Mouse (Mus musculus): Measurements from ENCODE around the gene Pate4. TPM values are rescaled to one million over a fixed set of nuclear protein-coding genes. Genes with fewer than 3 reads are reported as not detected.

Gene Pate4
- total and polyA plus RNA-seq, 2 experiments from 2014 or later = not detected

DNA sequence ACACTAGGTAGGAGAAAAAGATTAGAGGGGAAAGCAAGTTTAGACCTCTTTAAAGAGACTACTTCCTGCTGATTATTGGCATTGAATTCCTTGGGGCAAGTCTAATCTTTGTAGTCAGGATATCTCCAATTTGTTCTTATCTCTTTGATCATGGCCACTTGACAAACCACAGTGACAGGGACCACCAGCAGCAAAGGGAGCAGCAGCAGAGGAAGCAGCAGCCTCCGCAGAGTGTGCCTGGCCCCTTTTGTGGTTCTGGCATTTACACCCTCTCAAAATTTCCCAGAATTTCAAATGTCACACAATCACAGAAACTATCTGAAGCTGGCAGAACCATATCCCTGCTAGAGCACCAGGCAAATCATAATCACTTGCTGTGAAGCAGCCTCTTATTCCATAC, 24.1 kb downstream of the Pate4 start:
- no peak overlapping the region for H3K27ac ChIP-seq
- H3K9ac ChIP-seq (replicated peaks; ENCODE audit: low read length) = no peak overlapping the region
- H3K36me3 ChIP-seq (ENCODE audit: insufficient read depth, low read length) = no peaks in the 10 kb centered on the region
- ATAC-seq (no peak), DNase-seq (ENCODE audit: low spot score) (no peak)
- TF ChIP-seq CTCF (IDR thresholded peaks at IDR 0.05; ENCODE audit: low read depth) = no peak
- H3K27me3 ChIP-seq (ENCODE audit: insufficient read depth, low read length) = no peaks in the 10 kb centered on the region
- H3K9me3 ChIP-seq (ENCODE audit: low read length) = no peaks in the 10 kb centered on the region
- no peak overlapping the region for H3K4me2 ChIP-seq (ENCODE audit: low read depth, low read length)
- H3K4me3 ChIP-seq (ENCODE audit: low read length) = no peak overlapping the region
- H3K4me1 ChIP-seq (ENCODE audit: insufficient read depth, low read length) = no peaks in the 10 kb centered on the region
- 58% methylated on average over 1 of the region's 1 CpGs for WGBS

DNA sequence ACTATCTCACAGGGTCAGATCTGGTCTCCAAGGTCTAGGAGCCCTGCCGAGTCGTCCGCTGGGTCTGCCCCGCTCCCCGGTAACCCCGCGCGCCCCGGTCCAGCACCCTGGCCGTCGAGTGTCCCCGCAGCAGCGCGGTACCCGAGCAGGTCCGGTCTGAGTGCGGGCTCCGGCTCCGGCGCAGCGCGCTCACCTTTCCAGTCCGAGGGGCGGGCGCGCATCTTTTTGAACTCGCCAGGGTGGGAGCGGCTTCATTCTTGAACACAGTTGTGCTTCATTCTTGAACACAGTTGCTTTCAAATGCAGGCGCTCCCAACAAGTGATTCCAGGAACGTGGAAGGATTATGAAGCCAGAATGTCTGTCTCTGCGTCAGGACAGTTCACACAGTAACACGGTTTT, 37.3 kb downstream of the Pate4 start:
- H3K27me3 ChIP-seq (ENCODE audit: insufficient read depth, low read length) = no peaks in the 10 kb centered on the region
- WGBS = 5% methylated on average over 32 of the region's 32 CpGs
- no peak overlapping the region for H3K9ac ChIP-seq (replicated peaks; ENCODE audit: low read length)
- H3K4me1 ChIP-seq (ENCODE audit: insufficient read depth, low read length) = peaks cover 3% of the 10 kb centered on the region; the same call in 1 of the 2 replicates
- H3K4me2 ChIP-seq (ENCODE audit: low read depth, low read length) = peak overlapping the region; percentile 58
- no peak overlapping the region for H3K27ac ChIP-seq
- H3K9me3 ChIP-seq (ENCODE audit: low read length) = no peaks in the 10 kb centered on the region
- DNase-seq (ENCODE audit: low spot score) (peak; percentile 15), ATAC-seq (no peak)
- H3K4me3 ChIP-seq (ENCODE audit: low read length) = peak overlapping the region; percentile 37
- H3K36me3 ChIP-seq (ENCODE audit: insufficient read depth, low read length) = no peaks in the 10 kb centered on the region
- no peak for TF ChIP-seq CTCF (IDR thresholded peaks at IDR 0.05; ENCODE audit: low read depth)

DNA sequence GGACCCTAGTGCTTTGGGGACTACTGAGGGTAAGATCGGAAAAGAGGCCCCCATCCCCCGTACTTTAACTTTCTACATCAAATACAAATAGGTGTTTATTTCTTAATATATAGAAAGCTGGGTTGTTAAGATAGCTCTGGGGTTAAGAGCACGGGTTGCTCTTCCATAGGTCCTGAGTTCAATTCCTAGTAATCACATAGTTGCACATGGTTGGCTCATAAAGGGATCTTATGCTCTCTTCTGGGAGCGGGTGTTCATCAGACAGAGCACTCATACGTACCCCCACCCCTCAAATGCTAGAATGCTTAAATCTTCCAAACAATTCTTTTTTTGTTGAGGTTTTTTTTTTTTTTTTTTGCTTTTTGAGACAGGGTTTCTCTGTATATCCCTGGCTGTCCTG, 41.1 kb downstream of the Pate4 start:
- ATAC-seq = no peak
- WGBS = 6% methylated on average over 5 of the region's 5 CpGs
- Histone ChIP-seq H3K36me3 (ENCODE audit: insufficient read depth, low read length) (peaks cover 16% of the 10 kb centered on the region), H3K4me1 (ENCODE audit: insufficient read depth, low read length) (peaks cover 3% of the 10 kb centered on the region; the same call in 1 of the 2 replicates), H3K27me3 (ENCODE audit: insufficient read depth, low read length) (no peaks in the 10 kb centered on the region), H3K4me3 (ENCODE audit: low read length) (peak overlapping the region; percentile 82), H3K9me3 (ENCODE audit: low read length) (no peaks in the 10 kb centered on the region), H3K9ac (replicated peaks; ENCODE audit: low read length) (peak overlapping the region; percentile 64; the same call in 1 of the 2 replicates), H3K27ac (0 out of 2 replicates have a peak overlapping the region, but pooled peaks have one; percentile 84), H3K4me2 (ENCODE audit: low read depth, low read length) (peak overlapping the region; percentile 66)
- no peak for TF ChIP-seq CTCF (IDR thresholded peaks at IDR 0.05; ENCODE audit: low read depth)
- no peak for DNase-seq (ENCODE audit: low spot score)

DNA sequence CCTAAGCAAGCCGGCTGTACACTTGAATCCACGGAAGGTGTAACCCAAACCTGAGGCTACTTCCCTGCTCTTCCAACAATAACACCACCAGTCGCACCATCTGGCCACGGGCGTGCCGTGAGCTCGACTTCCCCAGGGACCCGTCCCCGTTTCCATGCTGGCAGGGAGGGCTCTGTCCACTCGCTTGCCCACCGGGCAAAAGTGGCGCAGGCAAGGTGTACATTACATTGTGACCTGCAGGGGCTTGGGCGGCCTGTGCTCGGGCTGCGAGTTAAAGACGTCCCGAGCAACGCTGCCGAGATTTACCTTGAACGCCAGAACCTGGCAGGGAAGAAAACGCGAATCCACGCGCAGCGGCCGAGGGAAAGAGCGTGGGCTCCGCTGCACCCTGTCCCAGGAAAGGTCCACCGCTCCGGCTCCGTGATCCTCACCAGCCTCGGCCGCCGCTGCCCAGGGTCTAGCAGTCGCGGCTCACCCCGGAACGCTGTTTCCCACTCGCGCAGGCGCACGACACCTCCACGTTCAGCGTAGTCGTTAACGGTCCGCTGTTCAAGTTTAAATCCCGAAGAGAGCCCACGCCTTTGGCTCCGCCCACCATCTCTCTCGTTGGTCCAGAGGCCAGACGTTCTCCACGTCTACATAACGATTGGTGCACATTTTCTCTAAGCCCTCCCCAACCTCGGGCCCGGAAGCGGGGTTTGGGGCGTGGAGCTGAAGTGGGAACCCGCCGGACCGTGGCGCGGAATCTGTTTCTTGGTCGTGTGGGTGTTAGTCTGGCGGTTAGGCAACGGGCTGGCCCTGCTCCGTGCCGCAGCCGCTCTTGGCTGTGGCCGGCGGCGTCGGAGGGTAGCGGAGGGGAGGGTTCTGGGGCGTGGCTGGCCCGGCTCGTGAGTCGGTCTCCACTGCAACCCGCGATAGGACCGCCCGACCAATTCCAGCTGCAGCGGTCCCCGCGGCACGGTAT, 41.9 kb downstream of the Pate4 start, which contains the start of the genes Pate2 and Hyls1:
Pate2 (plus strand) TSS at position 714 of the 964 bp plus-strand sequence.
Hyls1 (minus strand) TSS at position 828 of the 964 bp plus-strand sequence.
- ATAC-seq = peak; percentile 98
- TF ChIP-seq CTCF (IDR thresholded peaks at IDR 0.05; ENCODE audit: low read depth) = peak; percentile 67
- peak; percentile 98 for DNase-seq (ENCODE audit: low spot score)
- H3K27ac ChIP-seq = peak within 1 kb of the TSS; percentile 84
- peaks cover 3% of the 10 kb centered on the region; the same call in 1 of the 2 replicates for H3K4me1 ChIP-seq (ENCODE audit: insufficient read depth, low read length)
- H3K4me2 ChIP-seq (ENCODE audit: low read depth, low read length) = peak within 1 kb of the TSS; percentile 66
- peak within 1 kb of the TSS; percentile 82 for H3K4me3 ChIP-seq (ENCODE audit: low read length)
- peak within 1 kb of the TSS; percentile 64 for H3K9ac ChIP-seq (replicated peaks; ENCODE audit: low read length)
- H3K36me3 ChIP-seq (ENCODE audit: insufficient read depth, low read length) = peaks cover 24% of the 10 kb centered on the region
- no peaks in the 10 kb centered on the region for H3K9me3 ChIP-seq (ENCODE audit: low read length)
- under 1% methylated on average over 86 of the region's 86 CpGs for WGBS
- no peaks in the 10 kb centered on the region for H3K27me3 ChIP-seq (ENCODE audit: insufficient read depth, low read length)

DNA sequence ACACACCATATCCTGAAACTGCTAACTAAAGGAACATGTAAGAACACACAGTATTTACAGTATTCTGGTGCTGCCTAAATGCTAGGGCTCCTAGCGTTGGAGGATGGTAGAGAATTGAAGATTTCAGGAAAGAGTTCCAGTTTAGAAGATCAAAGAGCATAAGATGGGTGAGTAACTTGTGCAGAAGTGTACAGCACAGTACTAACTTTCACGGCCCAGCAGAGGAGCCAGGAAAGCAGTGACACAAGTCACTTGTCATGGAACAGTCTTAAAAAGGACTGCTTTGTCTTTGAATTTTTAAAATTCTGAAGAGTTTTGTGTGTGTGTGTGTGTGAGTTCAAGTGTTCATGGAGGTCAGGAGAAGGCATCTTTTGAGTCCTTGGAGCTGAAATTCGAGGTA, 43.7 kb downstream of the Pate4 start:
- H3K4me3 ChIP-seq (ENCODE audit: low read length) = no peak overlapping the region
- no peak overlapping the region for H3K4me2 ChIP-seq (ENCODE audit: low read depth, low read length)
- no peak for DNase-seq (ENCODE audit: low spot score)
- WGBS = 84% methylated on average over 3 of the region's 3 CpGs
- TF ChIP-seq CTCF (IDR thresholded peaks at IDR 0.05; ENCODE audit: low read depth) = no peak
- H3K27me3 ChIP-seq (ENCODE audit: insufficient read depth, low read length) = no peaks in the 10 kb centered on the region
- H3K9ac ChIP-seq (replicated peaks; ENCODE audit: low read length) = no peak overlapping the region
- no peaks in the 10 kb centered on the region for H3K4me1 ChIP-seq (ENCODE audit: insufficient read depth, low read length)
- ATAC-seq = no peak
- peaks cover 26% of the 10 kb centered on the region for H3K36me3 ChIP-seq (ENCODE audit: insufficient read depth, low read length)
- no peaks in the 10 kb centered on the region for H3K9me3 ChIP-seq (ENCODE audit: low read length)
- H3K27ac ChIP-seq = no peak overlapping the region

DNA sequence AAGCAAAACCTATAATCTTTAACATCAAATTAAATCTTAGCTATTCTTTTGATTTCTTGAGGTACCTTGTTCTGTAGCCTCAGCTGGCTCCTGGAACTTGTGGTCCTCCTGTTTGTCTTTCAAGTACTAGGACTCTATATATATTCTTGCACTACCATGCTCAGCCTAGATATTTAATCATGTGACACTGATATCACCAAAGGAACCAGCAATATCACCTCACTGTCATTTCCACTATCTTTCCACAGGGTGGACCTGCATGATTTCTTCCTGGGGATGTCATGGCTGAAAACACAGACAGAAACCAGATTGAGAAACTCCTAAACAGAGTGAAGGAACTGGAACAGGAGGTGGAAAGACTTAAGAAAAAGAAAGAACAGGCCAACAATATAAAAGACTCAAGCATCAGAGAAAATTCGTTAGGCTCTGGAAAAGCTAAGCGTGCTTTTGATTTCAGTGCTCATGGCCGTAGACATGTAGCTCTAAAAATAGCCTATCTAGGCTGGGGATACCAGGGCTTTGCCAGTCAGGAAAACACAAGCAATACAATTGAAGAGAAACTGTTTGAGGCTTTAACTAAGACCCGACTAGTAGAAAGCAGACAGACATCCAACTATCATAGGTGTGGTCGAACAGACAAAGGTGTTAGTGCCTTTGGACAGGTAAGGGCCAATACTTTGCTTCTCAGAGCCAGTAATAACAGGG, 47.1 kb downstream of the Pate4 start:
- ATAC-seq (no peak), DNase-seq (ENCODE audit: low spot score) (no peak)
- Histone ChIP-seq H3K36me3 (ENCODE audit: insufficient read depth, low read length) (peaks cover 30% of the 10 kb centered on the region), H3K9ac (replicated peaks; ENCODE audit: low read length) (no peak overlapping the region), H3K27ac (no peak overlapping the region), H3K27me3 (ENCODE audit: insufficient read depth, low read length) (no peaks in the 10 kb centered on the region), H3K9me3 (ENCODE audit: low read length) (no peaks in the 10 kb centered on the region), H3K4me3 (ENCODE audit: low read length) (no peak overlapping the region), H3K4me1 (ENCODE audit: insufficient read depth, low read length) (no peaks in the 10 kb centered on the region; the same call in 1 of the 2 replicates), H3K4me2 (ENCODE audit: low read depth, low read length) (no peak overlapping the region)
- TF ChIP-seq CTCF (IDR thresholded peaks at IDR 0.05; ENCODE audit: low read depth) = no peak
- WGBS = 92% methylated on average over 5 of the region's 5 CpGs
